Mouse (Mus musculus): ENCODE data around the gene Calcoco2. TPM values are rescaled to one million over a fixed set of nuclear protein-coding genes. Genes with fewer than 3 reads are reported as not detected.

Calcoco2 gene
- polyA plus RNA-seq, 1 experiment from 2014 or later: not detected

- peaks cover 88% of the 10 kb centered on the region for H3K36me3 ChIP-seq (ENCODE audit: poor library complexity, severe bottlenecking)
- no peaks in the 10 kb centered on the region for H3K4me1 ChIP-seq
- no peaks in the 10 kb centered on the region for H3K9me3 ChIP-seq (replicated peaks)
- no peak overlapping the region for H3K4me2 ChIP-seq
- no peak overlapping the region for H3K4me3 ChIP-seq
- ATAC-seq: no peak
- H3K27ac ChIP-seq: no peak overlapping the region
- no peak overlapping the region for H3K9ac ChIP-seq
- no peaks in the 10 kb centered on the region for H3K27me3 ChIP-seq
- 83% methylated on average over 4 of the region's 4 CpGs for WGBS
These were observed 61.8 kb downstream of the Calcoco2 start for GRCm38 (mm10) chr11:96049939-96050338.

Other genes with a start within 250 kb of the Calcoco2 start
- gene B4galnt2, start 197.1 kb downstream of the Calcoco2 start, polyA plus RNA-seq (2015; fragmentation: Nextera tagmentation; extraction: Ambion mirVana): not detected in 2 replicates
- 53.4 and 58.0 TPM in 2 replicates for gene Igf2bp1, start 106.0 kb downstream of the Calcoco2 start, polyA plus RNA-seq (2015; fragmentation: Nextera tagmentation; extraction: Ambion mirVana)
- gene Gip, start 87.4 kb downstream of the Calcoco2 start, polyA plus RNA-seq (2015; fragmentation: Nextera tagmentation; extraction: Ambion mirVana): not detected in 2 replicates
- 129 and 132 TPM in 2 replicates for gene Snf8, start 77.1 kb downstream of the Calcoco2 start, polyA plus RNA-seq (2015; fragmentation: Nextera tagmentation; extraction: Ambion mirVana)
- gene Ube2z, start 46.6 kb downstream of the Calcoco2 start, polyA plus RNA-seq (2015; fragmentation: Nextera tagmentation; extraction: Ambion mirVana): 25.8 and 27.7 TPM in 2 replicates
- gene Atp5g1, start 36.3 kb downstream of the Calcoco2 start, polyA plus RNA-seq (2015; fragmentation: Nextera tagmentation; extraction: Ambion mirVana): 421 and 435 TPM in 2 replicates
- 0.19 and 0.22 TPM in 2 replicates for gene Ttll6, start 21.8 kb upstream of the Calcoco2 start, polyA plus RNA-seq (2015; fragmentation: Nextera tagmentation; extraction: Ambion mirVana)
- not detected in 2 replicates for gene Hoxb13, start 82.4 kb upstream of the Calcoco2 start, polyA plus RNA-seq (2015; fragmentation: Nextera tagmentation; extraction: Ambion mirVana)
- gene Hoxb9, start 159.5 kb upstream of the Calcoco2 start, polyA plus RNA-seq (2015; fragmentation: Nextera tagmentation; extraction: Ambion mirVana): not detected in 2 replicates
- gene Hoxb8, start 169.9 kb upstream of the Calcoco2 start, polyA plus RNA-seq (2015; fragmentation: Nextera tagmentation; extraction: Ambion mirVana): not detected in 2 replicates
- not detected in 2 replicates for gene Hoxb7, start 174.7 kb upstream of the Calcoco2 start, polyA plus RNA-seq (2015; fragmentation: Nextera tagmentation; extraction: Ambion mirVana)
- not detected in 2 replicates for gene Hoxb6, start 180.5 kb upstream of the Calcoco2 start, polyA plus RNA-seq (2015; fragmentation: Nextera tagmentation; extraction: Ambion mirVana)
- gene Hoxb5, start 191.4 kb upstream of the Calcoco2 start, polyA plus RNA-seq (2015; fragmentation: Nextera tagmentation; extraction: Ambion mirVana): 0.09 TPM in 1 of 2 replicates, not detected in the other
- gene Hoxb4, start 206.3 kb upstream of the Calcoco2 start, polyA plus RNA-seq (2015; fragmentation: Nextera tagmentation; extraction: Ambion mirVana): not detected in 2 replicates
- not detected in 2 replicates for gene Hoxb3, start 211.4 kb upstream of the Calcoco2 start, polyA plus RNA-seq (2015; fragmentation: Nextera tagmentation; extraction: Ambion mirVana)
- gene Hoxb2, start 238.6 kb upstream of the Calcoco2 start, polyA plus RNA-seq (2015; fragmentation: Nextera tagmentation; extraction: Ambion mirVana): not detected in 2 replicates

Data from forebrain, embryonic 13.5 days (tissue).